Mouse (Mus musculus): ENCODE results near the gene Spata18.

Gene Spata18

DNA sequence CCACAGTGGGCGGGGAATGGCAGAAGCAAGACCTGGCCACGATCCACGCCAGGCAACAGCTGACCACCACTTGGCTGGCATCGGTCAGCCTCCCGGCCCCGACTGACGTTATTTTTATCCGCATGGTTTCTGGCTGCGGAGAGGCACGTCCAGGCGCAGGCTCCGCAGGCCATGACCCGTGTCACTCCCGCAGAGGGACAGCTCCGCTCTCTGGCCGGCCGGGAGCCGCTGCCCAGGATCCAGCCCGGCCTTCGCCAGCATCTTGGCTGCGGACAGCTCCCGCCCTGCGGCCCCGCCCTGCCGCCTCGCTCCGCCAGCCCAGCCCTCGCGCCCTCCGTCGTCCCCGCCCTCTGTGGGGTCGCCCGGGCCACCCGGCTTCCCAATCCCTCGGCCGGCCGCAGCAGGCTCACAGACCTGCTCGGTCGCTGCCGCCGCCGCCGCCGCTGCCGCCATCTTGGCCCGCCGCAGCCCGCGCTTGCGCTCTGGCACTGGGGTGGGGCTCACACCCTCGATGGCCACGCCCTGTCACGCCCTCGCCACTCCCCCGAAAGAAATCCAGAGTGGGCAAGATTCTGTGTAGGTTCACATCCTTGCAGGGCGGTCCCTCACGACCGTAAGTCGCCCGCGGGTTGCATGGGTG, 3.8 kb upstream of the Spata18 start, which contains the start of gene Sgcb:
TSS of gene Sgcb (minus strand) at position 530 of the 640 bp plus-strand sequence.
- CTCF ChIA-PET = interaction anchor here in 1 of 4 experiments (0.6 kb wide), 1 partner anchor 218 kb away, joined by 6 read pairs; no protein-coding TSS in a partner anchor
- POLR2A ChIA-PET = interaction anchor here in 1 of 4 experiments (0.5 to 2.3 kb wide), 5 partner anchors 21 to 446 kb away, joined by 3 to 9 read pairs (median 3); no protein-coding TSS in a partner anchor

DNA sequence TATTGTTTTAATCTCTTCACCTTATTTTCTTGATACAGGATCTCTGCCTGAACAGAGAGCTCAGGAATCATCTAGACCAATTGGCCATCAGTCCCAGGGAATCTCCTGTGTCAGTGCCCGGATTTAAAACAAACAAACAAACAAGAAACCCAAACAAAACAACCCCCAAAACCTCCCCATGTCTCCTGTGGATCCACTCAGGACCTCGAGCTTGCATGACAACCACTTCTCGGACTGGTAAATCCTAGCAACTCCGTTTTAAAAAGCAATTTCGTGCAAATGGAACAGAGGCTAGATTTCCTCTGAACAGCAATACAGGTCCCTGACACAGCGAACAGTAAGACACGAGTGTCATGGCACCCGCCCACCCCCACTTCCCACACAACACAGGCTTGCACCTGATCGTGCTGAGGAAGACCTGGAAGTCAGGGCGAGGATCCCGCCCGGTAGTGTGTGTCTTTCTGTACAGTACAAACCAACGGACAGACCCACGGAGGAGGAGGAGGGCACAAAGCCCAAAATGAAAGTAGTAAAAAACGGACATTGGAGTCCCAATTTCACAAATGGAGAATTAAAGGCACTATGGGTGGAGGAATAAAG, 714 bp upstream of the Spata18 start:
- ChIA-PET CTCF (interaction anchor here in 2 of 4 experiments (0.6 to 1.1 kb wide), 2 partner anchors 17 to 1469 kb away, joined by 3 to 5 read pairs; no protein-coding TSS in a partner anchor), POLR2A (interaction anchor here in 1 of 4 experiments (0.5 kb wide), 1 partner anchor 1091 kb away, joined by 3 read pairs; the partner anchor contains the start of gene Nfxl1)

DNA sequence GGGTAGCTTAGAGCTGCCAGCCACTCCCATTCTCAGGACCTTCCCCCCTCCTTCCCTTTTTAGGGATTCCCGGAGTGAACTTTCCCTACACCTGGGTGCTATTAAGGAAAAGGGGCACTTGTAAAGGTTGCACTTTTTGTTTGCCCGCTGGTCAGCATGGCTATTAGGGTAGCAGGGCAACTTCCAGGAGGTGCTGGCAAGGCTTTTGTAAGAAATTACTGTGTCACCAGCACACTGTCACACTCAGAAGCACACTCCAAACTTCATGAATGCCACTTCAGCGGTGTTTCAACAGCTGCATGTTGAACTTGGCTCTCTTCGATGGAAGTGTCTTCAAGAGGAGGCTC, 649 bp downstream of the Spata18 start:
- ChIA-PET POLR2A (interaction anchor here in 2 of 4 experiments (0.7 to 1.4 kb wide), 3 partner anchors 46 to 414 kb away, joined by 3 to 4 read pairs (median 3); no protein-coding TSS in a partner anchor), CTCF (interaction anchor here in 2 of 4 experiments (0.6 to 1.4 kb wide), 2 partner anchors 10 to 24 kb away, joined by 5 to 7 read pairs; no protein-coding TSS in a partner anchor)

DNA sequence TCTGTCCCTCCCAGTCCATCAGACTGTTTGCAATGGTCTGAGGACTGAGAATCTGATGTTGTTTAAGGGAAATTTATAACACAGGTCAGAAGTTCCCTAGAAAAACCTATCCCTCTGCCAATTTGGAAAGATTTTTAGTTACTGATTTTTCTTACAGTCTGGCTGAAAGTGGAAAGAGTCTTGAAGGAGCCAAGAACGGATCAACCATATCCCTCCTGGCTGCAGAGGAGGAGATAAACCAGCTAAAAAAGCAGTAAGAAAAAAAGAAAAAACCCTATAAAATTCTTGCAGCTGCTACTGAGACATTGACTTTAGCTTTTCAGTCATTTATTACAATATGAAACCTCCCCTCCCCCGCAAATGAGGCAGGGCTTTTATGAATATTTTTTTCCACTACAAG, 15.5 kb downstream of the Spata18 start:
- POLR2A ChIA-PET = interaction anchor here in 2 of 4 experiments (0.6 to 1.1 kb wide), 3 partner anchors 14 to 31 kb away, joined by 3 to 5 read pairs (median 3); no protein-coding TSS in a partner anchor
- CTCF ChIA-PET = no interaction called here

DNA sequence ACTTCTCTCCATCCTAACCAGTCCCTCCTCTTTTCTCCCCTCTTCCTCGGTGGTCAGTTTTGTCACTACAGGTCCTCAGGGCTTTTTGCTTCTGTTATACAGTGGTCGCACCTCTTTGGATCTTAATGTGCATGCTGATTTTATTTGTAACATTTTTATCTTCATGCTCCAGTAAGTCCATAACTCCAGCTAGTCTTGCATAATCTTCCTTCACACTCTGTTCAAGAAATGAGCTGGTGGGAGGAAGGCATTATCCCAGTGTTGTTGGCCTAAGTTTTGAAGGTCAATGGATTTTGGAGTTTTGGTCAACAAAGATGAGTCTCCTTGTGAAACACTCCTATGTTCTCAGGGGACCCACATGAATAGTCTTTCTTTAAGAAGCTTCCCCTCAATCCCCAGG, 16.7 kb downstream of the Spata18 start:
- POLR2A ChIA-PET = interaction anchor here in 1 of 4 experiments (1.5 kb wide), 1 partner anchor 21 kb away, joined by 3 read pairs; no protein-coding TSS in a partner anchor
- CTCF ChIA-PET = interaction anchor here in 1 of 4 experiments (1.0 kb wide), 1 partner anchor 30 kb away, joined by 4 read pairs; no protein-coding TSS in a partner anchor

DNA sequence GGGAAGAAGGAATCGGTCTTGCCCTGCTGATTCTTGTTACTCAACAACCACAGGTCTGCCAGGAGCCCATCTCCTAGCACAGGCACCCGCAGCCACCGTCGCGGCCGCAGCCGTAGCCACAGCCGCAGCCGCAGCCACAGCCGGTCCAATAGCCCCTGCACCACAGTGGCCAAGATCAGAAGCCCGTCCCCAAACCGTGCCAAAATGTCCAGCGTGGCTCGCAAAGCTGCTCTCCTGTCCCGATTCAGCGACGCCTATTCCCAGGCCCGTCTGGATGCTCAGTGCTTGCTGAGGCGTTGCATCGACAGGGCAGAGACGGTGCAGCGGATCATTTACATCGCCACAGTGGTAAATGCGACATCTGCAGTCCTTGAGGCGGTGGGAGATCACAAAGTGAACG, 18.2 kb downstream of the Spata18 start:
- ChIA-PET CTCF (no interaction called here), POLR2A (interaction anchor here in 1 of 4 experiments (1.5 kb wide), 1 partner anchor 22 kb away, joined by 3 read pairs; no protein-coding TSS in a partner anchor)

DNA sequence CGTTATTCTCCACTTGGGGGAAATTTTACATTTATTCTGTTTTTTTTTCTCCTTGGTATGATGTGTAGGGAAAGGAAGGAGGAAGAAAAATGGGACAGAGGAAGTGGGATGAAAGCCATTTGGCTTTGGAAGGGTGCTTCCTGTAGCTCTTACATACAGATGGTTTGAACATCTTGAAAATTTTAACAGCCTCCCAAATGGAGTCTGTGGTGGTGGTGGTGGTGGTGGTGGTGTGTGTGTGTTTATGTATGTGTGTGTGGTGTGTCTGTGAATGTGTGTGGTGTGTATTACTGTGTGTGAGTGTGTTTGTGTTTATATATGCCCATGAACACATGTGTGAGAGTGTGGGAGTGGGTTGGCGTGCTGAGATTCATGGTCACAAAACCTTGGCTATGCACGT, 24.4 kb downstream of the Spata18 start:
- CTCF ChIA-PET = interaction anchor here in 1 of 4 experiments (0.7 kb wide), 1 partner anchor 24 kb away, joined by 5 read pairs; no protein-coding TSS in a partner anchor
- POLR2A ChIA-PET = interaction anchor here in 1 of 4 experiments (0.6 kb wide), 1 partner anchor 10 kb away, joined by 4 read pairs; no protein-coding TSS in a partner anchor

DNA sequence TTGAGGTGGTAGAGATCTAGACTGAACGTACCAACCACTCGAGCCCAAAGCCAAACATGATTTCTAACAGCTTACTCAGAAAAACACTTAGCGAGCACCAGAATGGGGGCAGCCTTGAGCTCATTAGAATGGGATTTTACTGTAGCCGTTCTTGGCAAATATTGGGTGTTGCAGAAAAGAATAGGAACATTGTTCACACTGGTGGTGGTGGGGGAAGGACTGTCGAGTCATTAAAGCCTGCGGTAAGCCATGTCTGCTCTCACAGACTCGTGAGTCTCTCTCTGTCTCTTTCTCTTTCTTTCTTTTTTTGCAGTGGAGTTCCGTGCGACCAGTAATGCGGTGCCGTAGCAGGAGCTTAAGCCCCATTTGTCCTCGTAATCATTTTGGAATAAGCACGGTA, 25.4 kb downstream of the Spata18 start:
- ChIA-PET POLR2A (no interaction called here), CTCF (interaction anchor here in 1 of 4 experiments (1.4 kb wide), 1 partner anchor 9 kb away, joined by 3 read pairs; no protein-coding TSS in a partner anchor)

DNA sequence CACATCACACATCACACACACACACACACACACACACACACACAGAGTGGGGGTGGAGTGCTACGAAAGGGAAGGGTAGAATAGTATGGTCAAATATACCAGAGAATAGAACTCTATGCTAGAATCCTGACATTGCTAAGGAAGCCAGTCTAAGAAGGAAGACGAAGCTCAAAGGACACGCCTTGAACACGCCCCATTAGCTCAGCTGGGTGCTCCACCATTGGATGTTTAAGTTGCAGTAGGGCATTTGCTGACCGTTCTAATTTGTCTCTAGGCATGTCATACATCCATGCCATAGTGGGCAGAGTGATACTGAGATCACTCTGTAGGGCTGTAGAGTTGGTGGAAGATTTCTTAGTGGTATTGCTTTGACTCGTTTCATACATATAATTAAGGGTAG, 32.0 kb downstream of the Spata18 start:
- CTCF ChIA-PET = interaction anchor here in 1 of 4 experiments (1.0 to 1.7 kb wide), 2 partner anchors 21 to 41 kb away, joined by 3 to 4 read pairs; no protein-coding TSS in a partner anchor
- POLR2A ChIA-PET = interaction anchor here in 2 of 4 experiments (0.5 to 1.1 kb wide), 3 partner anchors 67 to 1113 kb away, joined by 3 read pairs; no protein-coding TSS in a partner anchor

DNA sequence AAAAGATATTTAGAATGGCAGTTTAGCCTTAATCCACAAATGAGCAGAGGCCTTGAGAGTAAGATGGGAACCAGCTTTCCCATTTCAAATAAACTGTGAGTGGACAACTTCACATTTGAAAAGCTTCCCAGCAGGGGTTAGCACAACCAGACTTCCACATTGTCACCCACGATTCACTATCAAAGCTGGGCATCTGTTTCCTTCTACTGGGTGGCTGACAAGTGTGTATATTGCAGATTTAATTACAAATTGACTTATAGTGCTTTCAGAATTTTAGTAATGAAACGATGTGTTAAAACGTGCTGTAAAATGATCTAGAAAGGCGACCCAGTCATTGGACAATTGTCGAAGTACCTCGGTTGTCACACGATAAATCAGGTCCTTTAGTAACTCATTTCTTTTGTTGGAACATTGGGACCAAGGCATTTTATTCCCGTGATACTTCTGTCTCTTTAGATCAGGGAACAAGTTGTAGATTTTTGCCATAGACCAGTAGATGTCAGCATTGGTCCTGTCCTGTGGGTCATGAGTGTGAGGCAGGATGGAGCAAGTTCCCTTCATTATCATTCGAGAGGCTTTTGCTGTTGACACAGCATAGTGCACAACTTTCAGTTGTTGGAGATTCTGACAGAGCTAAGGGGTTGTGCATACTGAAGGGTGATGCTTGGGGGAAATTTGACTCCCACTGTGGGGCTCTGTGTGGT, 32.7 kb downstream of the Spata18 start:
- CTCF ChIA-PET = interaction anchor here in 2 of 4 experiments (0.7 to 1.7 kb wide), 4 partner anchors 20 to 594 kb away, joined by 3 to 4 read pairs (median 3); no protein-coding TSS in a partner anchor

DNA sequence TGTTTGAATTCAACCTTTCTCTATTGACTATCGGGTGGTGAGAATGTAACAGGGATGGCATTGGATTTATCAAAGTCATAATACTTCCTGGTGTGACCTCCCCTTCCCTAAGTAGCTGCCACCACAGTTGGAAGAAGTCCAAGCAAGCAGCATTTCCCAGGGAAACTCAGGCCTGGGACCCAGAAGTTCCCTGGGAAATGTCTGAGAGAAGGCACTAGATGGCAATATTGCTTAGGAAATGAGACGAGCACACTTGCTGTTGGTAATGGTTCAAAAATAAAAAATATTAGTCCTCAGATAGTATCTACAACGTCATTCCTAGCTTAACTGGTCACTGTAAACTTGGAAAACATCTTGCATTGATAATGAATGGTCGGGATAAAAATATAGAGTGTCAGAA, 35.0 kb downstream of the Spata18 start:
- ChIA-PET POLR2A (interaction anchor here in 2 of 4 experiments (1.0 to 1.5 kb wide), 3 partner anchors 12 to 407 kb away, joined by 3 to 6 read pairs (median 4); no protein-coding TSS in a partner anchor), CTCF (interaction anchor here (0.6 to 1.4 kb wide), 8 partner anchors 9 to 988 kb away, joined by 3 to 6 read pairs (median 3); no protein-coding TSS in a partner anchor)

More for the DNA sequence above, 32.7 kb downstream of the Spata18 start:
- POLR2A ChIA-PET = interaction anchor here in 2 of 4 experiments (0.5 to 0.6 kb wide), 2 partner anchors 307 to 1113 kb away, joined by 3 read pairs; no protein-coding TSS in a partner anchor

DNA sequence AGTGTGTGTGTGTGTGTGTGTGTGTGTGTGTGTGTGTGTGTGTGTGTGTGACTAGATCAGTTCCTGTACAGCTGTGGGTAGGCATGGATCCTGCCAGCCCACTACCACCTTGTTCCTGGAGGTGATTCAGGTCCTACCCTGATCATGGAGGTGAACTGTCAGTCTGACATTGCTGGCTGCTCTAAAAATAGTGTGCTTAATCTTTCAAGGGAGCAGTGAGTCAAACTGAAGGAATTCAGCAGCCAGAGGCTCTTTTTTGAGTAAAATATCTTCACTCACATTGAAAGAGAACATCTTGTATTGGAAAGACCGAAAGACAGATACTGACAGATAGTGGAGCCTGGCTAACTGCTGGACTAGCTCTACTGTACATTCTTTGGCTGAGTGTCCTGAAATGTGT, 37.4 kb downstream of the Spata18 start:
- ChIA-PET POLR2A (interaction anchor here in 2 of 4 experiments (0.7 to 5.7 kb wide), 4 partner anchors 10 to 43 kb away, joined by 3 to 47 read pairs (median 5); no protein-coding TSS in a partner anchor), CTCF (interaction anchor here in 3 of 4 experiments (0.5 to 1.9 kb wide), 6 partner anchors 10 to 591 kb away, joined by 3 to 8 read pairs (median 3); no protein-coding TSS in a partner anchor)

DNA sequence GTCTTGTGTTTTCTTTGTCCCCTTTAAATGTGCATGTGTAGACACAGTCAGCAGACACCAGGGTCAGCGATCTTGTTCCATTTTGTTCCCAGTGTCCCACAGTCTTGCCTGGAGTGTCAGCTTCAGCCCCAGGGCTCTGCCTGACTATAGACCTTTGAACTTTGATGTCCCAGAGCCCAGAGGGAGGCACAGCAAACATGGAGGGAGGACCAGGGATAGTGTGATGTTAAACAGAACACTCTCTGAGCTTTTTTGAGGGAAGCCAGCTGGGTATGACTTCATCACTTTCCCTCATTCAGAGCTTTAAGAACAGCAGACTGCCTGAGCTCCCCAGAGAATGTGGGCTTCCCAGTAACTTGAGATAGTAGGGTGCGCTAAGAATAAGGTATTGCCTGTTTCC, 39.0 kb downstream of the Spata18 start:
- ChIA-PET POLR2A (interaction anchor here in 3 of 4 experiments (0.6 to 5.7 kb wide), 15 partner anchors 9 to 785 kb away, joined by 3 to 47 read pairs (median 5); no protein-coding TSS in a partner anchor), CTCF (interaction anchor here in 3 of 4 experiments (0.7 to 1.0 kb wide), 4 partner anchors 13 to 602 kb away, joined by 3 read pairs; no protein-coding TSS in a partner anchor)

DNA sequence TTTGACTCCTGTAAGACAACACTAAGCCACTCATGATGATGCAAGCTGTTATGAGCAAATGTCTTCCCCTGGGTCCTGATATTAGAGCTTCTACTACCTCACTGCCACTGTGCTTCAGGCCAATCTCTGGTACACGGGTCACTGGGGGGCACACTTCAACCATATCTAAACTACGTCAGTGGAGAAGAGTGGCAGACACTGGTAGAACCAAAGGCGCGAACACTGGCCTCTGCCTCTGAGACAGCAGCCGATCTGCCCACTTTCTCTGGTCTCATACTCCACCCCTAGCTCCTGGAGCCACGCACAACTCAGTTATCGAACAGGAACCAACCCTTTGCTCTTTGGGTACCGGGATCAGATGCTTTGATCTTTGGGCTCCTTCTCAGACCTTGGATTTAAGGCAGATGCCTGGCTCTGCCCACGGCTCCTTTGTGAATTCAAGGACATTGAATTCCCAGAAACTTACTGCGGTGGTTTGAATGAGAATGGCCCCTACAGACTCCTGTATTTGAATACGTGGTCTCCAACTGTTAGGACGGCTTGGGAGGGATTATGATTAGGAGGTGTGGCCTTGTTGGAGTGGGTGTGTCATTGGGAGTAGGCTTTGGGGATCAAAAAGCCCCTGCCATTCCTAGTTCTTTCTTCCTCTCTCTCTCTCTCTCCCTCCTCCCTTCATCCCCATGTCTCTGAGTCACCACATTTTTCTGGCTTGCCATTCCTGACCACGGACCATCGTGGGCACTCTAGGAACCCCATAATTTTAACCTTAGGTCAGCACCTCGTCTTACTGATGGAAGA, 40.7 kb downstream of the Spata18 start:
- CTCF ChIA-PET = interaction anchor here in 2 of 4 experiments (0.6 to 1.0 kb wide), 2 partner anchors 42 to 50 kb away, joined by 3 to 4 read pairs; no protein-coding TSS in a partner anchor
- POLR2A ChIA-PET = interaction anchor here in 2 of 4 experiments (0.6 to 5.7 kb wide), 14 partner anchors 8 to 1457 kb away, joined by 3 to 47 read pairs (median 4); no protein-coding TSS in a partner anchor

DNA sequence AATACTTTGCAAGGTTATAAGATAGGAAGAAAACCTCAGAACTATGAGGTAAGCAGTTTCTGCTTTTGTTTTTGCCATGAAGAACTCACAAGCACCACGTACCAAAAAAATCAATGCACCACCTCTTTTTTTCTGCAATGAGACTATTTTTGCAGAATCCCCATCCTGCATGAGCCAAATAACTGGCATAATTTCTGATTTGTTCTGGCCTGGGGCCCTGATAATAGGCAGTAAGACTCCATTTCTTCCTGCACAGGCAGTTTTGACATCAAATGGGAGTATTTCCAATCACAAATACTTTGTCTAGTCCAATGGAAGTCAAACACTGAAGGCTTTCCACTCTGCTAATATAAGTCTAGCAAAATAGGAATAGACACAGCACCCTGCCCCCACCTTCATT, 42.6 kb downstream of the Spata18 start:
- POLR2A ChIA-PET = interaction anchor here in 3 of 4 experiments (0.6 to 2.6 kb wide), 7 partner anchors 10 to 590 kb away, joined by 4 to 12 read pairs (median 6); no protein-coding TSS in a partner anchor
- CTCF ChIA-PET = interaction anchor here in 1 of 4 experiments (0.6 kb wide), 1 partner anchor 334 kb away, joined by 4 read pairs; no protein-coding TSS in a partner anchor

DNA sequence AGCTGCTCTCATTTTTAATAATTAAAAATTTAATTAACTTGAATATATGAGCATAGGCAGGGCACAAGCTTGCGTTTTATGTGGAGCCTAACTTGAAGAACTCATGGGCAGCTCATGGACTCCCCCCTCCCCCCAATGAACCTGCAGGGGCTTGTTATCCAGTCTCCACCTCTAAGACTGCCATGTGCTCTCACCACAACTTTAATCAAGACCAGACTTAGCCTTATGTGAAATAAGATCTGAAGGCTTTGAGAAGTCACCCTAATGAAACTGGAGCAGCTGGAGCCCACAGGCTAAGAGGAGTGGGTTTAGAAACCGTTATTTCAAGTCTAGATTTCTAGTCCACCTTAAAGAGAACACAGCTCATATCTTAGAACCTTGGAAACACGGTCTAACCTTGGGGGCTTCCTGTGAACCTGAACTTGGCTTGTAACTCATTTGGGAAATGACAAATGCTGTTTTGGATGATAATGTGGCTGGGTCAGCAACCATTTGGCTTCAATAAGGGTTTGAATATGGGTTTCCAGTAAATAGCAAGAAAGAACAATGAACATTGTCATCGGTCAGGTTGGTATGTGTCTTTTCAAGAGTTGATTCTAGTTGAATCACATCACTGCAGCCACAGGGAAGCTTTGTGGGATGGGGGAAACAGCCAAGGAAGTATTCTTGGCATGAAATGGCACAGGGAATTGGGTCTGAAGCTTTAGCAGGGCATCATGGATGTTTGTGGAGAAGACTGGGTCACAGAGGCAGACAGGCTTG, 43.3 kb downstream of the Spata18 start:
- ChIA-PET POLR2A (interaction anchor here in 3 of 4 experiments (0.6 to 2.6 kb wide), 10 partner anchors 9 to 589 kb away, joined by 3 to 12 read pairs (median 5); no protein-coding TSS in a partner anchor), CTCF (interaction anchor here in 2 of 4 experiments (0.6 to 0.7 kb wide), 2 partner anchors 109 to 334 kb away, joined by 4 to 7 read pairs; no protein-coding TSS in a partner anchor)

All from embryonic stem cell, embryonic (primary cell).